Mouse (Mus musculus) stomach, postnatal 0 days (tissue): ENCODE measurements around the gene Ppp1r9a. TPM values are rescaled to one million over a fixed set of nuclear protein-coding genes. Genes with fewer than 3 reads are reported as not detected.
"Not testable (repeated sequence)": the region's sequence is repeated elsewhere in the genome, so short reads cannot be mapped to it uniquely, and the experiment has no call there.

Experiments used
- ATAC-seq: fragments of 200-750 bp; cut with Nextera tagmentation; 2 replicates; pipeline ENCODE4 v1.8.0; 2017; ENCODE audit not compliant: low FRiP score, low TSS enrichment
- DNase-seq: peaks from one replicate; pipeline ENCODE4 v3.0.0-alpha.2; 2016; ENCODE audit warnings: low spot score
- H3K27ac ChIP-seq: fragments of 300-500 bp; sonication (generic); replicated peaks from 2 replicates; pipeline ENCODE4 v1.5.1; 2014; ENCODE audit warnings: mild to moderate bottlenecking, control low read depth
- H3K27me3 ChIP-seq: fragments of 300-500 bp; sonication (generic); 2 replicates; pipeline ENCODE4 v1.6.1; 2014; ENCODE audit warnings: low read length; ENCODE audit not compliant: control insufficient read depth, insufficient read depth
- H3K36me3 ChIP-seq: fragments of 300-500 bp; sonication (generic); 2 replicates; pipeline ENCODE4 v1.6.1; 2014; ENCODE audit warnings: low read length, mixed read lengths; ENCODE audit not compliant: control insufficient read depth, insufficient read depth
- H3K4me1 ChIP-seq: fragments of 300-500 bp; sonication (generic); replicated peaks from 2 replicates; pipeline ENCODE4 v1.6.1; 2014; ENCODE audit warnings: antibody characterized with exemption; ENCODE audit not compliant: control insufficient read depth, insufficient read depth
- H3K4me2 ChIP-seq: fragments of 300-500 bp; sonication (generic); replicated peaks from 2 replicates; pipeline ENCODE4 v1.6.1; 2014; ENCODE audit warnings: low read depth, mild to moderate bottlenecking, control low read depth, moderate library complexity
- H3K4me3 ChIP-seq: fragments of 300-500 bp; sonication (generic); 2 replicates; pipeline ENCODE4 v1.5.1; 2014; ENCODE audit warnings: low read depth, low read length, control low read depth
- H3K9ac ChIP-seq: fragments of 300-500 bp; sonication (generic); 2 replicates; pipeline ENCODE4 v1.6.1; 2014; ENCODE audit warnings: mild to moderate bottlenecking, low read length, control low read depth, mixed read lengths
- H3K9me3 ChIP-seq: fragments of 300-500 bp; sonication (generic); 2 replicates; pipeline ENCODE4 v1.6.1; 2016; ENCODE audit warnings: low read length; ENCODE audit not compliant: control insufficient read depth
- CTCF ChIP-seq: IDR thresholded peaks from 2 replicates; pipeline ENCODE4 v1.5.1; 2016; ENCODE audit warnings: antibody characterized with exemption, low read depth, mild to moderate bottlenecking, moderate library complexity
- EP300 ChIP-seq: optimal IDR thresholded peaks from 2 replicates; pipeline ENCODE3; 2016; ENCODE audit warnings: antibody characterized with exemption
- WGBS: fragments of 180-500 bp; shearing (Covaris S2); extraction: QIAGEN DNeasy Blood & Tissue Kit; methylation state at CpG from one replicate; pipeline ENCODE4 v1.1.7; 2014; 5-methylcytosine and 5-hydroxymethylcytosine counted together
- polyA plus RNA-seq: library from polyadenylated mRNA; unstranded; fragments of >200 nt; fragmentation: Nextera tagmentation; extraction: Ambion mirVana; gene quantifications from 2 replicates; pipeline ENCODE4 v1.2.1, GENCODE M21; 2015

The Ppp1r9a gene
- polyA plus RNA-seq, 1 experiment from 2014 or later = 3.1 TPM

DNA sequence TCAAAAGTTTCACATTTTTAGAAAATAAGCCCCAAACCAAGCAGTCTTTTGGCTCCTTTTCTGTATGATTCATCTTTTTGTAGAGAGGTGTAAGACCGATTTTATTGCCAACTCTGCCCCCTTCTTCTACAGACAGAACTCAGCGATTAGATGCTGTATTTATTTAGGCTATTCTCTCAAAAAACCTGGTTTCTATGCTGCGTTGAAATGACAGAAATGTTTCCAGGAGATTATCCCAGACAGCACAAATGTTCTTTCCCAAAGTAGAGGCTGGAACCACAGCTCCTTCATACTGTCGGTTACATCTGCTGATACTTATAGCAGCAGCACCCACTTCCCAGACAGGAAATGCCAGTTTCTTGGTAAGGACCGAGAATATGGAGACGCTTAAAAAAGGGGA is 2.8 kb upstream of the Ppp1r9a start:
- no peak overlapping the region for H3K27ac ChIP-seq
- no peaks in the 10 kb centered on the region for H3K4me1 ChIP-seq
- DNase-seq (no peak), ATAC-seq (no peak)
- TF ChIP-seq EP300 (no peak), CTCF (no peak)
- no peak overlapping the region for H3K4me2 ChIP-seq
- 71% methylated on average over 6 of the region's 6 CpGs for whole genome bisulfite sequencing
- no peaks in the 10 kb centered on the region for H3K36me3 ChIP-seq
- no peaks in the 10 kb centered on the region for H3K9me3 ChIP-seq
- H3K27me3 ChIP-seq = no peaks in the 10 kb centered on the region
- H3K9ac ChIP-seq = no peak overlapping the region
- H3K4me3 ChIP-seq = no peak overlapping the region

DNA sequence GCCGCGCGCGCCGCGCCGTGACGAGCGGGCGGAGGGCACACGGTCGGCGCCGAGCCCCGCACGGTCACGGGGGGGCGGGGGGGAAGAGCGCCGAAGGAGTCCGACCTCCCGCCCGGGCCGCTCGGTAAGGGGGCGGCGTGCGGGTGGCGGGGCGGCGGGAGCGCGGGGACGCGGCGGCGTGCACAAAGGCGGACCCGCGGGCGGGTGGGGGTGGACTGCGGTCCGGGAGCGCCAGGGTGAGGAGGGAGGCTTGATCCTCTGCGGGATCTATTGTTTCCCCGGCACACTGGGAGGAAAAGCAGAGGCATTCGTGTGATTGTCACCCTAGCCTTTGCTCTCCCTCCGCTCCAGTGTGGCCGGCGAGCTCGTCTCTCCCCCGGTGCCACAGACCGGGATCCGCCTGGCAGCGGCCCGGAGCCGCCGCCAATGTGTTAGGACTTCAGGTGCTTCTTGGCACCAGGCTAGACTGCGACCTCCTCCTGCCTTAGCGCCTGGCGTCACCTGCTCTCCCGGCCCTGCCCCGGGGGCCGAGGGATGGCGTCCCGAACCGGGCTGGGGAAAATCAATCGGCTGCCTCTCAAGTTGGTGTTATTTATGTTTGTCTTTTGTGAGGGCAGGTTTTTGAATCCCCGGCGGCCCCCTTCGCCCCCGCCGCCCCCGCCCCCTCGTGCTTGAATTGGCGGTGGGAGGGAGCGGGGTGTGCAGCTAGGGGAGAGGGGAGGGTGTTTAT is 773 bp downstream of the Ppp1r9a start:
- peak; percentile 79 for ATAC-seq
- H3K4me1 ChIP-seq = no peaks in the 10 kb centered on the region
- WGBS = 1% methylated on average over 45 of the region's 77 CpGs

DNA sequence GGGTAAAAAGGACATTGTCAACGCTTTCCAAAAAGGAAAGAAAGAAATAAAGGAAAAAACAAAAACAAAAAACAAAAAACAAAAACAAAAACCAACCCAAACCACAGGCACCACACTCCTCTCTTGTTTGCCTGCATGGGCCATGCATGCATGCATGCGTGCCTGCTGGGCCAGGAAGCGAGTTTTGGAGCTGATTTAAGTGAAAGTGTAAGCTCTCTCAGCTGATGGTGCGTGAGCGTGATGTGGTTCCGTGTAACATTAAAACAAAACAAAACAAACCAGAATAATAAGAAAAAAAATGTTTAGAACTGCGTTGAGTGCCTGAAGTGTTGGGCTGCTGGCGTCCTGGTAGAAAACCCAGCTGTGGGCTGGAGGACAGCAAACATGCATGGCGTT is 1.3 kb downstream of the Ppp1r9a start:
- WGBS = 17% methylated on average over 9 of the region's 9 CpGs
- no peaks in the 10 kb centered on the region for H3K9me3 ChIP-seq
- H3K36me3 ChIP-seq = no peaks in the 10 kb centered on the region
- DNase-seq = peak; percentile 33
- no peaks in the 10 kb centered on the region for H3K4me1 ChIP-seq
- H3K9ac ChIP-seq = peak overlapping the region; percentile 86
- H3K4me2 ChIP-seq = peak overlapping the region; percentile 68
- H3K27me3 ChIP-seq = no peaks in the 10 kb centered on the region
- peak overlapping the region; percentile 75 for H3K4me3 ChIP-seq
- ATAC-seq = no peak
- peak overlapping the region; percentile 50; the same call in 1 of the 2 replicates for H3K27ac ChIP-seq
- TF ChIP-seq CTCF = no peak
- no peak for TF ChIP-seq EP300

More for the DNA sequence above, 773 bp downstream of the Ppp1r9a start:
- H3K4me2 ChIP-seq = peak overlapping the region; percentile 68
- TF ChIP-seq CTCF = 0 out of 2 replicates have a peak, but pooled peaks have one; percentile 1
- TF ChIP-seq EP300 = no peak
- no peaks in the 10 kb centered on the region for H3K9me3 ChIP-seq
- peak; percentile 68 for DNase-seq
- peak overlapping the region; percentile 50 for H3K27ac ChIP-seq
- peak overlapping the region; percentile 86 for H3K9ac ChIP-seq
- H3K4me3 ChIP-seq = peak overlapping the region; percentile 75
- no peaks in the 10 kb centered on the region for H3K36me3 ChIP-seq
- no peaks in the 10 kb centered on the region for H3K27me3 ChIP-seq

DNA sequence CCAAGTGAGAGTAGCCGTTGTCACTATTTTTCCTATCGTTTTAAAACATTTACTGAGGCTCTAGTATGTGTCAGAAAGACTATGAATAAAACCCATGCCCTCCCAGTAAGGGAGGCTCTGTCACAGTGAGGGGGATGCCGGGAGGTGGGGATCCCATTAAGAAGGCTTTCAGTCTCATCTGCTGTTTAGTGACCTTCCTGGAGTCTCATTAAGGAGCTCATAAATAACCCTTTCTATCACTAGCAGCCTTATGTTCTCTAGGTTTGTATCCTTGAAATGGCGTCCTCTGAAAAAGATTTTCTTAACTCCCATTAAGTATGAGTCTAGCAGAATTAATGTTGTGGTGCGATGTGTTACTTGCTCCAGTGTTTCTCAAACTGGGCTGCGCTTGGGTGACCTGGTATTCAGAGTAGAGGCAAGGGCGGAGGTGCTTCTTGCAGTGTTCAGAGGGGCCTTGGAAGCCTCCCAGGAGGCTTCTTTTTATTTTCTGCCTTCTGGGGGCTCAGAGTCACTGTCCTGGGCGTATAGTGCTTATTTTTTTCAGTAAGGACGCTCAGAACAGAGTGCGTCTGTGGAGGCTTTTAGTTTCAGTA is 7.4 kb downstream of the Ppp1r9a start:
- no peaks in the 10 kb centered on the region for H3K36me3 ChIP-seq
- no peaks in the 10 kb centered on the region for H3K9me3 ChIP-seq
- H3K27me3 ChIP-seq = no peaks in the 10 kb centered on the region
- 76% methylated on average over 10 of the region's 10 CpGs for WGBS
- ATAC-seq (no peak), DNase-seq (no peak)
- H3K27ac ChIP-seq = no peak overlapping the region
- no peak for TF ChIP-seq CTCF
- no peak for TF ChIP-seq EP300
- H3K4me2 ChIP-seq = no peak overlapping the region
- no peak overlapping the region for H3K4me3 ChIP-seq
- no peak overlapping the region for H3K9ac ChIP-seq
- no peaks in the 10 kb centered on the region for H3K4me1 ChIP-seq

DNA sequence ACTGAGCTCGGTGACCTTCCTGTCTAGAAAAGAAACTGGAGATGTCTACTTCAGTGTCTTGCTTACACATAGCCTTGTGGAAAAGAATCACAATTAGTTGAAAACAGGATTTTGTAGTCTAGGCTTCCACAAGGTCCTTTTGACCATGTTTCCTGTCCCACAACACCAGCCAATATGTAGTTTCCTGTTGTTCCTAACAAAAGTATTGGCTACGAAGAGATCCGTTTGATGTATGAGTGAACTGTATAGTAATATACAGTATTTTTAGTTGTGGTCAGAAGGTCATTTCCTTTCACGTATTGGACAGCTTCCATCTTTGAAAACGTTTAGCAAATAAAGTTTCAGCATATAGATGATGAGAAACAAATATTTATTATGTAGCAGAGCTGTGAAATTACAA is 15.8 kb downstream of the Ppp1r9a start:
- no peaks in the 10 kb centered on the region for H3K9me3 ChIP-seq
- no peak overlapping the region for H3K9ac ChIP-seq
- no peak overlapping the region for H3K4me3 ChIP-seq
- no peak for ATAC-seq
- TF ChIP-seq CTCF (no peak), EP300 (no peak)
- H3K36me3 ChIP-seq = no peaks in the 10 kb centered on the region
- H3K4me2 ChIP-seq = no peak overlapping the region
- no peak for DNase-seq
- H3K4me1 ChIP-seq = no peaks in the 10 kb centered on the region
- WGBS = 63% methylated on average over 5 of the region's 5 CpGs
- no peaks in the 10 kb centered on the region for H3K27me3 ChIP-seq
- no peak overlapping the region for H3K27ac ChIP-seq

DNA sequence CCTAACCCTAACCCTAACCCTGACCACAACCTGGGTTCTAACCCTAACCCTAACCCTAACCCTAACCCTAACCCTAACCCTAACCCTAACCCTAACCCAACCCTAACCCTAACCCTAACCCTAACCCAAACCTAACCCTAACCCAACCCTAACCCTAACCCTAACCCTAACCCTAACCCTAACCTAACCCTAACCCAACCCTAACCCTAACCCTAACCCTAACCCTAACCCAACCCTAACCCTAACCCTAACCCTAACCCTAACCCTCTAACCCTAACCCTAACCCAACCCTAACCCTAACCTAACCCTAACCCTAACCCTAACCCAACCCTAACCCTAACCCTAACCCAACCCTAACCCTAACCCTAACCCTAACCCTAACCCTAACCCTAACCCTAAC is 21.1 kb downstream of the Ppp1r9a start:
- H3K4me2 ChIP-seq, ATAC-seq, H3K4me1 ChIP-seq, H3K27me3 ChIP-seq, H3K36me3 ChIP-seq, H3K4me3 ChIP-seq, H3K9me3 ChIP-seq, H3K9ac ChIP-seq, H3K27ac ChIP-seq, DNase-seq: not testable (repeated sequence)
